Mouse (Mus musculus): ENCODE results near the gene 6820408C15Rik. TPM values are rescaled to one million over a fixed set of nuclear protein-coding genes. Genes with fewer than 3 reads are reported as not detected.

Gene 6820408C15Rik
- polyA plus RNA-seq, 1 experiment, result not detected

DNA sequence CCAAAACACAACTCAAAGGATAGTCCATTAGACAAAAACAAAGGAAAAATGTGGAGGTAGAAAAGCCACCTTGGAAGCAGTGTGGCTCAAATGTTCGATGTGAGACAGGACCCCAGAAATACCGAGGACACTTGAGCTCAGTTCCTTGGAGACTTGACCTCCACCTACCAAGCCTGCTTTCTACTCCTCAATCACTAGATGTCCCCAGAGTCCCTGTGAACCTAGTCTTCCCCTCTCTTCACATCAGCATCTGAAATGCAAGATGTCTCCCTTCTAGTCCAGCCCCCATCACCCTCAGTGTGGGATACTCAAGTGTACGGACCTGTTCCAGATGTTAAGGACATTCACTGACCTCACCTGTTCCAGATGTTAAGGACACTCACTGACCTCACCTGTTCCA is 22.6 kb upstream of the 6820408C15Rik start:
- H3K36me3 ChIP-seq (ENCODE audit: control insufficient read depth), result no peaks in the 10 kb centered on the region
- no peak overlapping the region for H3K4me3 ChIP-seq (replicated peaks)
- H3K9me3 ChIP-seq (ENCODE audit: control insufficient read depth, low read length), result no peaks in the 10 kb centered on the region
- TF ChIP-seq TAL1 (IDR thresholded peaks at IDR 0.05; ENCODE audit: low read length) (no peak), GATA1 (IDR thresholded peaks at IDR 0.05; ENCODE audit: low read length) (no peak)
- 0 out of 2 replicates have a peak, but pooled peaks cover 3% of the 10 kb centered on the region for H3K27me3 ChIP-seq (ENCODE audit: control insufficient read depth)
- H3K4me1 ChIP-seq (ENCODE audit: control insufficient read depth), result peaks cover 45% of the 10 kb centered on the region

DNA sequence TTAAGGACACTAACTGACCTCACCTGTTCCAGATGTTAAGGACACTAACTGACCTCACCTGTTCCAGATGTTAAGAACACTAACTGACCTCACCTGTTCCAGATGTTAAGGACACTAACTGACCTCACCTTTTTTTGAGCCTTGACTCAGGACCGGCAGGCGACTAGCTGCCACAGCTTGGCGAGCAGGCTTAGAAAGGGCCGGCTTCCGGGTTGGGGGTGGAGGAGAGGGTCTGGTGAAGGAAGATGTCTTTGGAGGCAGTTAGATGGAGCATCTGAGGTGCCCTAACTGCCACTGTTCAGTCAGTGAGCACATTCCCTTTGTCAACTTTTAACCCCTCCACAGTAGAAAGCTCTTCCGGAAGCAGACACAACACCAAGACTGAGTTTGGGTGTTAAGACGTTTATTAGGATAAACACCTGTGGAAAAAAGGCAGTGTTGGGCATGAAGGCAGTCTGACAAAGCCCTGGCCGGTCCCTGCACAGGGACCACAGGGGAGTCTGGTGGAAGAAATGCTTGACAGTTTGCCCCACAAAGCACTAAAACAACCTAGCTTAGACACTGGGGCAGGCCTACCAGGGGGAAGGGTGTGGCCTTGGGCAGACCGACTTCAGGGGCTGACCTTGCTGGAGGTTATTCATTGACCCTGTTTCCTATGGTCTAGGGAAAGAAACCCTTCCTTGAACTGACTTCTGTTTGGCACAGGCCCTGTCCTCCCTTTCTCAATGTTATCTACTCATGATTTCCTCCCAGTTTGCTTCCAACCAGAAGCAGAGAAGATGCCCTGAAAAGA is 22.0 kb upstream of the 6820408C15Rik start:
- Histone ChIP-seq H3K4me1 (ENCODE audit: control insufficient read depth) (peaks cover 52% of the 10 kb centered on the region), H3K36me3 (ENCODE audit: control insufficient read depth) (no peaks in the 10 kb centered on the region), H3K9me3 (ENCODE audit: control insufficient read depth, low read length) (no peaks in the 10 kb centered on the region), H3K4me3 (replicated peaks) (no peak overlapping the region), H3K27me3 (ENCODE audit: control insufficient read depth) (no peaks in the 10 kb centered on the region)
- TF ChIP-seq GATA1 (IDR thresholded peaks at IDR 0.05; ENCODE audit: low read length), result no peak
- no peak for TF ChIP-seq TAL1 (IDR thresholded peaks at IDR 0.05; ENCODE audit: low read length)

DNA sequence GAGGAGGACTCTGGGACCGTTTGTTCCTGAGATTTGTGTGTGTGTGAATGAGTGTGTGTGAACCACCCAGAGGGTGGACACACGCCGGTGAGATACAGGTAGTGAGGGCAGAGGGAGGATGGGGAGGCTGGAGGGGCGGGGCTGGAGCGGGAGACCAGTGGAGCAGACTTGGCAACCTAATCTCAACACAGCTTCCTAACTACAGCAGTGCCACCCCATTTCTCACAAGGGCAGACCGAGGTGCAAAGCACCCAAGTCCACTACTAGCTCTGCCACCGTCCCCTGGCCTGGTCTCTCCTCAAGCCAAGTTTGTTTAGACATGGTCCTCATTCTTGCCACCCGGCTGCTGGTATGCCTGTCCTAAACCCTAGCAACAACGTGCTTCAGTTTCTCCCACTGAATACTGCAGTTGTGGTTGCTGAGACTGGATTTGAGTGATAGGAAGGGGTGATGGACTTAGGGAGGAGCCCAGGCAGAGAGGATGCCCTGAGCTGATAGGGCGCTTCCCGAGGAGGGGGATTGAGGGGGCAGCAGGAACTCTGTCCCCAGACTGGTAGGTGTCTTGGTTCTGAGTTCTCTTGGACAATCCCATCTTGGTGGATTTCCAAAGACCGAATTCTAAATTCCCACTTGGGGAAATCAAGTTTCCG is 20.0 kb upstream of the 6820408C15Rik start:
- Histone ChIP-seq H3K27me3 (ENCODE audit: control insufficient read depth) (no peaks in the 10 kb centered on the region), H3K4me3 (replicated peaks) (peak overlapping the region; percentile 81), H3K36me3 (ENCODE audit: control insufficient read depth) (no peaks in the 10 kb centered on the region), H3K4me1 (ENCODE audit: control insufficient read depth) (peaks cover 64% of the 10 kb centered on the region), H3K9me3 (ENCODE audit: control insufficient read depth, low read length) (no peaks in the 10 kb centered on the region)
- TF ChIP-seq TAL1 (IDR thresholded peaks at IDR 0.05; ENCODE audit: low read length), result no peak
- no peak for TF ChIP-seq GATA1 (IDR thresholded peaks at IDR 0.05; ENCODE audit: low read length)

DNA sequence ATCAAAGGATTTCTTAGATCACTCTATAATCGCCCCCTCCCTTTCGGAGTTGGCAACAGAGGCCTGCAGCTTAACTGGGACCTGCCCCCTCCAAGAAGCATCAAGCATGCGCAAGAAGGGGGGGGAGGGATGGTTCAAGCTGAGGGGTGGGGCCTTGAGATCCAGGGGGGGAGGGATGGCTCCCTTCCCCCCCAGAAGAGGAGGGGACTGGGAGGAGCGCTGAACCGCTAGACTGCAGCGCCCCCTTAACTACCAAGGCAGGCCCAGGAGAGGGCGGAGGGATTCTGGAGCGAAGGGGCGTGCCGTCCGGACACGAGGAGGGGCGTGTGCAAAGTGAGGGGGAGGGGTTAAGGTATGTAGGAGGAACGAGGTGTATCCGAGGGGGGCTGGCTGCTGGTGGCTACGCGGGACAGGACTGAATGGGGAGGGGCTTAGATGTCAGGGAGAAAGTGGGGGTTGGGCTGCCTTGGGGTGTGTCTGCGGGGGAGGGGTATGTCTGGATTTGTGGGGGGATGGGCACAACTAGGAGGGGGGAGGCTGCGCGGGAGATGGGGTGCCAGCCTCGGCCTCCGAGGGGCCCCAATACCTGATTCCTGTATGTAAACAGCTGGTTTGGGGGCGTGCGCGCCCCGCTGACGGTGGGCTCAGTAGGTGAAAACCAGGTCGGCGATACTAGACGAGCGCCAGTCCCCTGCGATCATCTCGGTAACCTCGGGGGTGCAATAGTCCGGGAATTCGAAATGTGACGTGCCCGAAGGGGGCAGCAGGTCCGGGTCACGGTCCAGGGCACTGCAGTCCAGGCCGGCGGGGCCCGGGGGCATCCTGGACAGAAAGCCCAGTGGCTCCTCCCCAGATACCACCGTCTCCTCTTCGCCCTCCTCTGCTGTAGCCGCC is 19.0 kb upstream of the 6820408C15Rik start:
- Histone ChIP-seq H3K4me3 (replicated peaks) (peak overlapping the region; percentile 81), H3K4me1 (ENCODE audit: control insufficient read depth) (peaks cover 62% of the 10 kb centered on the region), H3K27me3 (ENCODE audit: control insufficient read depth) (no peaks in the 10 kb centered on the region), H3K9me3 (ENCODE audit: control insufficient read depth, low read length) (no peaks in the 10 kb centered on the region), H3K36me3 (ENCODE audit: control insufficient read depth) (no peaks in the 10 kb centered on the region)
- TF ChIP-seq TAL1 (IDR thresholded peaks at IDR 0.05; ENCODE audit: low read length) (no peak), GATA1 (IDR thresholded peaks at IDR 0.05; ENCODE audit: low read length) (no peak)

DNA sequence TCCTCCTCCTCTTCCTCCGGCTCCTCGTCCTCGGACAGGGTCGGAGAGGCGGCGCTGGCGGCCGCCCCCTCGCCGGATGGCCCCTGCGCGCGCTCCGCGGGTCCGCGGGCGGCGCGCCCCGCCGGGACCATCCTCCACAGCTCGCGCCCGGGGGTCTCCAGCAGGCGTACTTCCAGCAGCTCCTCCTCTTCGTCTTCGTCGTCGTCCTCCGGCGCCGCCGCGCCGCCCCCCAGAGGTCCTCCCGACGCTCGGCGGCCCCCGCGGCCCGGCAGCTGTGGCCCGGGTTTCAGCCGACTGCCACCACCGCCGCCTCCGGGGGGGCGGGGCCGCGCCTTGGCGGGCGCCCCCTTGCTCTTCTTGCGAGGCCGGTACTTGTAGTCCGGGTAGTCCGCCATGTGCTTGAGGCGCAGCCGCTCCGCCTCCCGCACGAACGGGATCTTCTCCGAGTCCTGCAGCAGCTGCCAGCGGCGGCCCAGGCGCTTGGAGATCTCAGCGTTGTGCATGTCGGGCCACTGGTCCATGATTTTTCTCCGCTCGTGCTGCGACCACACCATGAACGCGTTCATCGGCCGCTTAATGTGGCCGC is 18.3 kb upstream of the 6820408C15Rik start:
- Histone ChIP-seq H3K27me3 (ENCODE audit: control insufficient read depth) (no peaks in the 10 kb centered on the region), H3K36me3 (ENCODE audit: control insufficient read depth) (no peaks in the 10 kb centered on the region), H3K4me1 (ENCODE audit: control insufficient read depth) (peaks cover 62% of the 10 kb centered on the region), H3K9me3 (ENCODE audit: control insufficient read depth, low read length) (no peaks in the 10 kb centered on the region), H3K4me3 (replicated peaks) (peak overlapping the region; percentile 81)
- TF ChIP-seq TAL1 (IDR thresholded peaks at IDR 0.05; ENCODE audit: low read length) (no peak), GATA1 (IDR thresholded peaks at IDR 0.05; ENCODE audit: low read length) (no peak)

DNA sequence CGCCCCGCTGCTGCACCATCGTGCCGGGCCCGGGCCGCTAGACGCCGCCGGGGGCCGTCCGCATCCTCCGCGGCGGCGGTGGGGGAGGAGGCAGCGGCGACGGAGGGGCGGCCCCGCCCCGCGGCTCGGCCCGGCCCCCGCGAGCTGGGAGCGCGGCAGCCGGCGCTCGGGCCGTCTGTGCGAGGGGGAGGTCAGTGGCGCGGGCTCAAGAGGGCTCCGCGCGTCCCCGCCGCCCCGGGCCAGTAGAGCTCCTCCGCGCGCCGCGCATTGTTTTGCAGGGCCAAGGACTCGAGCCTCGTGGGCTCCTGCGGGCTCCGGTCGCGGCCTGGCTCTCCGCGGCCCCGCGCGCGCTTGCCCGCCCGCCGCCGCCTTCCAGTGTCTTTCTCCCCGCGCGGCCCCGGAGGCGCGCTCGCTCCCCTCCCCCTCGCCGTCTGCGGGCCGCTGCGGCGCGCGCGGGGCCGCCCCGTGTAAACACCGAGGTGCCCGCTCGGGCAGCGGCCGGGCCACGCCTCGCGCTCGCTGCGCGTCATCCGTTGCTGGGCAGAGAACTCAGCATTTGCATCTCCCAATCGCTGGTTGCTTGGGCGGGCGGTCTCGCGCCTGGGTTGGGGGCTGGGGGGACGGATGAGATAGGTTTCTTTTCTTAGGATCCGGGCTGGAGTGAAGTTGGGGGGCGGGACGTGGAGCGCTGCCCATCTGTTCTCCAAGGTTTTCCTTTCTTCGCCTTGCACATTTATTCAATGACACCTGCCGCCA is 17.5 kb upstream of the 6820408C15Rik start, which contains the start of gene Sox12:
Gene Sox12 (minus strand): TSS at position 384 of the 756 bp plus-strand sequence.
- H3K4me3 ChIP-seq (replicated peaks), result peak within 1 kb of the TSS; percentile 81
- TF ChIP-seq GATA1 (IDR thresholded peaks at IDR 0.05; ENCODE audit: low read length) (no peak), TAL1 (IDR thresholded peaks at IDR 0.05; ENCODE audit: low read length) (no peak)
- no peaks in the 10 kb centered on the region for H3K27me3 ChIP-seq (ENCODE audit: control insufficient read depth)
- peaks cover 64% of the 10 kb centered on the region for H3K4me1 ChIP-seq (ENCODE audit: control insufficient read depth)
- no peaks in the 10 kb centered on the region for H3K9me3 ChIP-seq (ENCODE audit: control insufficient read depth, low read length)
- no peaks in the 10 kb centered on the region for H3K36me3 ChIP-seq (ENCODE audit: control insufficient read depth)

DNA sequence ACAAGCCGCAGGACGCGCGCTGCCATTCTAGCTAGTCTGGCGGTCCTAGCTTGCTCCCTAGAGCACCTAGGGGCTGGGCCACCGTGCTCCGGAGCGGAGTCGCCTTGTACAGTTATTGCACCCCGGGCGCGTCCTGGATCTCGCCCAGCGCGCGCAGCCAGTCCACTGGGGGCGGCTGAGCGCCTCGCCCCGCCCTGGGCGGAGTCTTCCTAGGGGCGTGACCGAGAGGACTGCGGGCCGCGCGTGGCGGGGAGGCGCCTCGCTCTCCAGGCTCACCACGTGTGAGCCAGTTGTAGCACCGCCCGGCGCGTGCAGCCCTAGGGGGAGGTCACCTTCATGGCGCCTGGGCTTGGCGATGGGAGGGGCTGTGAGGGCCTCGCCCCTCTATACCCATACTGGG is 16.7 kb upstream of the 6820408C15Rik start:
- no peaks in the 10 kb centered on the region for H3K36me3 ChIP-seq (ENCODE audit: control insufficient read depth)
- no peaks in the 10 kb centered on the region for H3K9me3 ChIP-seq (ENCODE audit: control insufficient read depth, low read length)
- TF ChIP-seq TAL1 (IDR thresholded peaks at IDR 0.05; ENCODE audit: low read length), result no peak
- no peak for TF ChIP-seq GATA1 (IDR thresholded peaks at IDR 0.05; ENCODE audit: low read length)
- no peaks in the 10 kb centered on the region for H3K27me3 ChIP-seq (ENCODE audit: control insufficient read depth)
- peak overlapping the region; percentile 81 for H3K4me3 ChIP-seq (replicated peaks)
- H3K4me1 ChIP-seq (ENCODE audit: control insufficient read depth), result peaks cover 67% of the 10 kb centered on the region

DNA sequence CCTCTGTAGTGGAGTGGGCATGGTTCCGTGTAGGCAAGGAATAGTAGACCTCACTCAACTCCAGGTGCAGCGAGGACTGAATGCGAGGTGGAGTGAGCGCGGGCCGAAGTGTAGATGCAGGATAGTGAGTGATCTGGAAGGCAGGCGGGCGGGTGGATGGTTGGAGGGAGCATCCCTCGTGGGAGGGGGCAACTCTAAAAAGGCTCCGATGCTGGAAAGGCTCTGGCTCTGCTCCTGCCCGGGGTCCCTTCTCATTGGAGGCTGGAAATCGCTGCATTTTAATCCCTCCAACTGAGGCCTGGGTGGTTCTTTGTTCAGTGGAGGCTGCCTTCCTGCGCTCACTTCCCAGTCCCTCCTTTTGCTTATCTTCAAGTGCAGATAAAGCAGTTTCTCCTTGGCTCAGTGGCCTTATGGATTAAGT is 16.3 kb upstream of the 6820408C15Rik start:
- Histone ChIP-seq H3K27me3 (ENCODE audit: control insufficient read depth) (no peaks in the 10 kb centered on the region), H3K36me3 (ENCODE audit: control insufficient read depth) (no peaks in the 10 kb centered on the region), H3K9me3 (ENCODE audit: control insufficient read depth, low read length) (no peaks in the 10 kb centered on the region), H3K4me3 (replicated peaks) (peak overlapping the region; percentile 81), H3K4me1 (ENCODE audit: control insufficient read depth) (peaks cover 67% of the 10 kb centered on the region)
- TF ChIP-seq TAL1 (IDR thresholded peaks at IDR 0.05; ENCODE audit: low read length) (no peak), GATA1 (IDR thresholded peaks at IDR 0.05; ENCODE audit: low read length) (no peak)
